Mouse (Mus musculus) testis, adult 2 months (tissue): Measurements from ENCODE around the gene Mblac2.
A peak's percentile ranks its signal among the peaks of the same experiment; 100 is the strongest.

Experiments
- CTCF ChIP-seq: fragments of 200-500 bp; IDR thresholded peaks from 2 replicates; pipeline ENCODE4 v1.5.1; 2012; ENCODE audit warnings: low read depth, mild to moderate bottlenecking, inconsistent platforms, low read length, moderate library complexity; ENCODE audit not compliant: control insufficient read depth, insufficient read depth, insufficient replicate concordance
- POLR2A ChIP-seq: fragments of 200-500 bp; IDR thresholded peaks from 2 replicates; pipeline ENCODE4 v1.6.1; 2012; ENCODE audit warnings: low read depth, mild to moderate bottlenecking, inconsistent platforms, low read length, moderate library complexity; ENCODE audit not compliant: control insufficient read depth

DNA sequence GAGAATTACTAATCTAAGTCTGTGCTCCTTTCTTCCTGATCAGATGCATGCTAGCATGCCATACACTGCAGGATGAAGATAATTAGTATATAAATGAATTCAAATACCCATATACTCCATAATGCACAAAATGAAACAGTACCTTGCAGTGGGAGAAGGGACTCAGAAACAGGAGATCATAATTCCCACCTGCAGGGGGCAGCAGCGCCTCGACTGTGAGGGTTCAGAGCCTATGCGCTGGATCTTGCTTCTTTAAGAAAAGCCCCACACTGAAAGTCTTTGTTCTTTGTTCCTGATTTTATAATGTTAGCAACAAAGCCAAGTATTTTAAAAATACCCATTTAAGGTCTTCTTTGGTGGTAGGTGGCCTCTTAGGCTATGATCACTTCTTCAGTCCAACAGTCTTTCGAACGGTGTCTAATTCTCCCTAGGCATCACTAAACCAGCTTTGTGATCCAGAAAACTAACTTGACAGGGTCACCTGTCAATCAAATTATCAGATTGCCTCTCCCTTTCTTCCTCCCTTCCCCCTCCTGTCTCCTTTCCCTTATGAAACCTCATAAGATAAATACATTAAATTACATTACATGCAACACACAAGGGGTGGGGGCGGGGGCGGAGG, 56.0 kb downstream of the Mblac2 start:
- TF ChIP-seq CTCF: peak; percentile 62; the same call in 1 of the 2 replicates
- no peak for TF ChIP-seq POLR2A
